Mouse (Mus musculus) thymus, postnatal 4 days (tissue): ENCODE data around the gene Tmem19.

Experiments
- DNase-seq: peaks from one replicate; pipeline ENCODE4 v3.0.0; 2021

Tmem19 gene

GRCm38 (mm10) chr10:115309191-115309590, 53.1 kb downstream of the Tmem19 start:
- no peak for DNase-seq

GRCm38 (mm10) chr10:115307331-115307875, 54.9 kb downstream of the Tmem19 start:
- no peak for DNase-seq

- DNase-seq = no peak
These were observed 63.6 kb downstream of the Tmem19 start for GRCm38 (mm10) chr10:115298683-115299082.

- DNase-seq = no peak
These were observed 64.7 kb downstream of the Tmem19 start for GRCm38 (mm10) chr10:115297582-115297981.

GRCm38 (mm10) chr10:115296401-115296935, 65.8 kb downstream of the Tmem19 start:
- no peak for DNase-seq

GRCm38 (mm10) chr10:115295162-115295561, 67.1 kb downstream of the Tmem19 start:
- no peak for DNase-seq

GRCm38 (mm10) chr10:115294715-115295114, 67.6 kb downstream of the Tmem19 start:
- DNase-seq = no peak

- DNase-seq = no peak
These were observed 68.4 kb downstream of the Tmem19 start for GRCm38 (mm10) chr10:115293946-115294345.

GRCm38 (mm10) chr10:115290671-115291070, 71.6 kb downstream of the Tmem19 start:
- no peak for DNase-seq
